Mouse (Mus musculus): ENCODE measurements around the gene Zfp553. TPM values are rescaled to one million over a fixed set of nuclear protein-coding genes. Genes with fewer than 3 reads are reported as not detected.

Zfp553 gene
- polyA plus RNA-seq, 1 experiment from 2014 or later, result 25.0 TPM

DNA sequence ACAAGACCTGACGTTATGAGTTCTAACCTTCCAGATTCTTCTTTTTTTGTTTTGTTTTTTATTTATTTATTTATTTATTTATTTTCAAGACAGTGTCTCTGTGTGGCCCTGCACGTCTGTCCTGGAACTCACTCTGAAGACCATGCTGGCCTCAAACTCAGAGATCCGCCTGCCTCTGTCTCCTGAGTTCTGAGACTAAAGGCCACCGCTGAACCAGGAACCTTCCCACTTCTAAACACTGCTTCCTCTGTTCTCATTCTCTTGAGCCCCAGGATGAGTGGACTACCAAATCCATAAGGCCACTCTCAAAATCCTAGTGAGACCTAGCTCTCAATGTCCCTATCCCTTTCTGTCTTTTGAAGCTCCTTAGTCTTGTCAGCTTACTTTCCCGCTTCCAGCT, 23.0 kb upstream of the Zfp553 start:
- 78% methylated on average over 5 of the region's 5 CpGs for whole genome bisulfite sequencing
- Histone ChIP-seq H3K4me2 (replicated peaks) (peak overlapping the region; percentile 62), H3K4me3 (replicated peaks; ENCODE audit: low read length) (peak overlapping the region; percentile 97; the same call in 1 of the 2 replicates), H3K9me3 (ENCODE audit: control insufficient read depth, low read length) (no peaks in the 10 kb centered on the region), H3K9ac (no peak overlapping the region; the same call in 1 of the 2 replicates), H3K27ac (peak overlapping the region; percentile 80), H3K4me1 (replicated peaks; ENCODE audit: control insufficient read depth, insufficient read depth, low read length) (peaks cover 22% of the 10 kb centered on the region), H3K36me3 (replicated peaks; ENCODE audit: control insufficient read depth, insufficient read depth) (no peaks in the 10 kb centered on the region), H3K27me3 (ENCODE audit: control insufficient read depth, insufficient read depth, low read length) (peaks cover 9% of the 10 kb centered on the region; the same call in 1 of the 2 replicates)
- DNase-seq (ENCODE audit: low spot score), result no peak
- no peak for ATAC-seq (ENCODE audit: low FRiP score)

DNA sequence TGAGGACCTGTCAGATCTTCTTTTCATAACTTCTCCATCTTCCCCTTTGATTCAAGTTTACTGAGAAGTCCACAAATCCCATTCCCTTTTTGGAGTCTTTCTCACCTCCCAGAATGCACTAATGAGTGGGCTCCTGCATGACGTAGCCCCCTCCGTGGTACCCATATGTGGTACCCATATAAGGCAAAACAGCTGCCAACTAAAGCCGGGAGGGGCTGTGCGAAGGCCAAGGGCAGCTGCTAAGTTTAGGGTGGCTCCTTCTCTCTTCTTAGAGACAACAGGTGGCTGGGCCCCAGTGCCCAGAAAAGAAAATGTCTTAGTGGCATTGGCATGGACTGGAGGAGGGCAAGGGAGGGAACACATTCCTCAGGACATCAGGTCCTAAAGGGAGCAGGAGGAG, 22.6 kb upstream of the Zfp553 start:
- no peaks in the 10 kb centered on the region for H3K36me3 ChIP-seq (replicated peaks; ENCODE audit: control insufficient read depth, insufficient read depth)
- no peak overlapping the region for H3K4me2 ChIP-seq (replicated peaks)
- H3K9me3 ChIP-seq (ENCODE audit: control insufficient read depth, low read length), result no peaks in the 10 kb centered on the region
- H3K9ac ChIP-seq, result no peak overlapping the region
- no peak overlapping the region for H3K27ac ChIP-seq
- H3K27me3 ChIP-seq (ENCODE audit: control insufficient read depth, insufficient read depth, low read length), result peaks cover 9% of the 10 kb centered on the region; the same call in 1 of the 2 replicates
- peaks cover 22% of the 10 kb centered on the region for H3K4me1 ChIP-seq (replicated peaks; ENCODE audit: control insufficient read depth, insufficient read depth, low read length)
- DNase-seq (ENCODE audit: low spot score) (no peak), ATAC-seq (ENCODE audit: low FRiP score) (no peak)
- H3K4me3 ChIP-seq (replicated peaks; ENCODE audit: low read length), result no peak overlapping the region
- WGBS, result 90% methylated on average over 4 of the region's 4 CpGs

DNA sequence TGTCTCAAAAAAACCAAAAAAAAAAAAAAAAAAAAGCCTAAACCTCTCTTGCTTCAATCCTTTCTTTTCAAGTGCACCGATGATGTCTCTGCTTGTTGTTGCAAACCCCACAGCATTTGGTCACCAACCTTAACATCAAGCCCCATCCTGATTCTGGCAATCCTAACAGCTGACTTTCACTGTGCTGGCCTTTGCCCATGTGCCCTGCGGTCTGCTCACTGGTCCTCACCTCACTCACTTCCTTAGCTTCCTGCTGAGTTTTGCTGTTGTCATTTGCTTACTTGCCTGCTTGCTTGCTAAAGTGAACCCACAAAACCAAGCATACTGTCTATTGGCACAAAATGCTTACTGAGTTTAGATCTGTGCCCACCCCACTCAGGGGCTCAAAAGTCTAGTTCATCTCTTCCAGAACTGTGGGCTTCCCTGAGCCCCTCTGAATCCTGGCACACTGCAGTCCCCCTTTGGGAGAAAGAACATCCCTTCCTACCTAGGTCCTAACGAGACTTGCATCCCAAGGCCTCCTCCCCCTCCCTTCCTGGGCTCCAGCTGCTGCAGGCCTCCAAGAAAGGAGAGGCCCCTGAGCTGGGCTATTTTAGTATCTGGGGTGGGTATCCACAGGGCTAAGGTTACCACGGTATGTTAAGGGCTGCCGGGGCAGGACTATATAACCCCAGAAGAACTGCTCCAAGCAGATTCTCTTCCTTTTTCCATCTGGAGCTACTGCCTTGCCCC, 21.7 kb upstream of the Zfp553 start:
- no peaks in the 10 kb centered on the region for H3K36me3 ChIP-seq (replicated peaks; ENCODE audit: control insufficient read depth, insufficient read depth)
- H3K9me3 ChIP-seq (ENCODE audit: control insufficient read depth, low read length), result no peaks in the 10 kb centered on the region
- DNase-seq (ENCODE audit: low spot score), result no peak
- 70% methylated on average over 5 of the region's 5 CpGs for WGBS
- no peak overlapping the region for H3K4me2 ChIP-seq (replicated peaks)
- ATAC-seq (ENCODE audit: low FRiP score), result no peak
- H3K4me1 ChIP-seq (replicated peaks; ENCODE audit: control insufficient read depth, insufficient read depth, low read length), result peaks cover 18% of the 10 kb centered on the region
- H3K27ac ChIP-seq, result no peak overlapping the region
- H3K27me3 ChIP-seq (ENCODE audit: control insufficient read depth, insufficient read depth, low read length), result peaks cover 9% of the 10 kb centered on the region; the same call in 1 of the 2 replicates
- H3K4me3 ChIP-seq (replicated peaks; ENCODE audit: low read length), result no peak overlapping the region
- no peak overlapping the region for H3K9ac ChIP-seq

DNA sequence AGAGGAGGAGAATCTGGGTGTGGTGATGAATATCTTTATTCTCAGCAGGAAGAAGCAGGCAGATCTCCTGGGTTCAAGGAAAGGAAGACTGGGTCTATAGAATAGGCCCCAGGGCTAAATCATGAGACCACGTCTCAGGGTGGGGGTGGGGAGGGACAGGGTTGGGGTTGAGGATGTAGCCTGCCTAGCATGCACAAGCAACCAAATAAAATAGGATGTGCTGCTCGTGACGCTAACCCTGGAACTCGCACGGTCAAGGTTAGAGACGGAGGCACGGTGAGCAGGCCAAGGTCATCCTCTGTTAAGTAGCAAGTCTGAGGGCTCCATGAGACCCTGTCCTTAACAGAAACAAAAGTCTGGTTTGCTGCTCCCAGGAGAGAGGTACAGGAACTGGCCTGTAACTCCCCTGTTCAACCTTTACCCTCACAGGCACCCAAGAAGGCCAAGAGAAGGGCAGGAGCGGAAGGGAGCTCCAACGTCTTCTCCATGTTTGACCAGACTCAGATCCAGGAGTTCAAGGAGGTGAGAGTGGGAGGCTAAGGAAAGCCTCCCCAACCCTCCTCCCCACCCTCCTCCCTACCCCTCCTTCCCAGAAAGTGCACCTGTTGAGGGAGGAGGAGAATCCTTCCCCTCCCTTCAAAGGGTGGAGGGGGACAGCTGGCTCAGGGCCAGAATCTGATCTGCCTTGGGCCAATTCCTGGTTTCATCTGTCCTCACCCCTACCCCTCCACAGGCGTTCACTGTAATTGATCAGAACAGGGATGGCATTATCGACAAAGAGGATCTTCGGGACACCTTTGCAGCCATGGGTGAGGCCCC, 20.2 kb upstream of the Zfp553 start:
- H3K9me3 ChIP-seq (ENCODE audit: control insufficient read depth, low read length), result no peaks in the 10 kb centered on the region
- H3K27ac ChIP-seq, result no peak overlapping the region
- WGBS, result 91% methylated on average over 12 of the region's 12 CpGs
- DNase-seq (ENCODE audit: low spot score) (no peak), ATAC-seq (ENCODE audit: low FRiP score) (no peak)
- H3K36me3 ChIP-seq (replicated peaks; ENCODE audit: control insufficient read depth, insufficient read depth), result no peaks in the 10 kb centered on the region
- H3K4me3 ChIP-seq (replicated peaks; ENCODE audit: low read length), result no peak overlapping the region
- no peak overlapping the region for H3K4me2 ChIP-seq (replicated peaks)
- no peak overlapping the region for H3K9ac ChIP-seq
- H3K4me1 ChIP-seq (replicated peaks; ENCODE audit: control insufficient read depth, insufficient read depth, low read length), result peaks cover 7% of the 10 kb centered on the region; the same call in 1 of the 2 replicates
- H3K27me3 ChIP-seq (ENCODE audit: control insufficient read depth, insufficient read depth, low read length), result peaks cover 9% of the 10 kb centered on the region; the same call in 1 of the 2 replicates

DNA sequence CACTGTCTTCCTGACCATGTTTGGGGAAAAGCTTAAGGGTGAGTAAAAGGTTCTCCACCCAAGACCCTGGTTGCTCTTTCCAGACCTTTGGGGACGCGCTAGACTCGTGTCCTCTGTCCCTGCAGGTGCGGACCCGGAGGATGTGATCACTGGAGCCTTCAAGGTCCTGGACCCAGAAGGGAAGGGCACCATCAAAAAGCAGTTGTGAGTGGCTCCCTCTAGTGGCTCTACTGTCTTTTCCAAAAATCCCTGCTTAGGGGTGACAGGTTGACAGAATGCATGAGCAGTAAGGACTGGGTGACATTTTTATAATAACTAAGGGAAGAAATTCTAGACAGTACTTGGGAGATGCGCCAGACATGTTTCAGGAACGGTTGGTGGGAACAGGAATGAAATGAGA, 19.4 kb upstream of the Zfp553 start:
- no peak overlapping the region for H3K4me3 ChIP-seq (replicated peaks; ENCODE audit: low read length)
- H3K9ac ChIP-seq, result no peak overlapping the region
- DNase-seq (ENCODE audit: low spot score) (no peak), ATAC-seq (ENCODE audit: low FRiP score) (no peak)
- 45% methylated on average over 7 of the region's 7 CpGs for WGBS
- H3K27me3 ChIP-seq (ENCODE audit: control insufficient read depth, insufficient read depth, low read length), result peaks cover 9% of the 10 kb centered on the region; the same call in 1 of the 2 replicates
- no peaks in the 10 kb centered on the region for H3K36me3 ChIP-seq (replicated peaks; ENCODE audit: control insufficient read depth, insufficient read depth)
- H3K9me3 ChIP-seq (ENCODE audit: control insufficient read depth, low read length), result no peaks in the 10 kb centered on the region
- no peak overlapping the region for H3K4me2 ChIP-seq (replicated peaks)
- H3K4me1 ChIP-seq (replicated peaks; ENCODE audit: control insufficient read depth, insufficient read depth, low read length), result peaks cover 7% of the 10 kb centered on the region; the same call in 1 of the 2 replicates
- no peak overlapping the region for H3K27ac ChIP-seq

DNA sequence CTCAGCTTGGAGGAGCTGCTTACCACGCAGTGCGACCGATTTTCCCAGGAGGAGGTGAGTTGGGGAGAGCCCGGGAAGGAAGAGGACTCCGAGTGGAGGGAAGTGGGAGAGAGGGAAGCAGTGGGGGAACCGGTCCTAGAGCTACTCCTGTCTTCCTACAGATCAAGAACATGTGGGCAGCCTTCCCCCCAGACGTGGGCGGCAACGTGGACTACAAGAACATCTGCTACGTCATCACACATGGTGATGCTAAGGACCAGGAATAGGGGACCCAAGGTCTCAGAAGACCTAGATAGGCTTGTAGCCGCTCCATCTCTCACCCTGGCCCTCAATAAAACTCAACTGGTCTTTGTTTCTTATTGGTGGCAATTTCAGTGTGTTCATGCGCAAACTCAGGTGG, 18.9 kb upstream of the Zfp553 start:
- no peak overlapping the region for H3K9ac ChIP-seq
- ATAC-seq (ENCODE audit: low FRiP score) (no peak), DNase-seq (ENCODE audit: low spot score) (no peak)
- no peaks in the 10 kb centered on the region for H3K9me3 ChIP-seq (ENCODE audit: control insufficient read depth, low read length)
- peaks cover 9% of the 10 kb centered on the region; the same call in 1 of the 2 replicates for H3K27me3 ChIP-seq (ENCODE audit: control insufficient read depth, insufficient read depth, low read length)
- H3K27ac ChIP-seq, result no peak overlapping the region
- 56% methylated on average over 12 of the region's 12 CpGs for WGBS
- H3K36me3 ChIP-seq (replicated peaks; ENCODE audit: control insufficient read depth, insufficient read depth), result no peaks in the 10 kb centered on the region
- H3K4me2 ChIP-seq (replicated peaks), result 0 out of 2 replicates have a peak overlapping the region, but pooled peaks have one; percentile 44
- H3K4me3 ChIP-seq (replicated peaks; ENCODE audit: low read length), result no peak overlapping the region
- peaks cover 7% of the 10 kb centered on the region; the same call in 1 of the 2 replicates for H3K4me1 ChIP-seq (replicated peaks; ENCODE audit: control insufficient read depth, insufficient read depth, low read length)

DNA sequence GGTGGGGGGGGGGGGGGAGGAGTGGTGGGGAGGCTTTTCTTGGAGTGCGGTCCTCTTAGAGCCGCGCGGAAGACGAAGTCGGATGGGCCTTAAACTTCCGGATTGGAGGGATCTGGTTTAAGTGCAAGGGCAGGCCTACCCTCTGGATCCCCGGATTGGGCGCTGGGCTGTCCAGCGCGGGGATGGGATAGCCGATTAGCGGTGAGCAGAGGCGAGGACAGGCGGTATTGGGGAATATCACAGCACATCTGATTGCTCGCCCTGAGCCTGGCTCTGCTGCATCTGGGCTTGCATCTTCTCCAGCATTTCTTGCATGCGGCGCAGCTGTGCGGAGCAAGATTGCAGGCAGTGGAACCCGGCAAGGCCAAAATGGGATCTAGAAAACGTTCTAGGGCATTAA, 18.3 kb upstream of the Zfp553 start:
- 37% methylated on average over 21 of the region's 21 CpGs for WGBS
- Histone ChIP-seq H3K36me3 (replicated peaks; ENCODE audit: control insufficient read depth, insufficient read depth) (no peaks in the 10 kb centered on the region), H3K4me2 (replicated peaks) (peak overlapping the region; percentile 44), H3K4me1 (replicated peaks; ENCODE audit: control insufficient read depth, insufficient read depth, low read length) (peaks cover 4% of the 10 kb centered on the region; the same call in 1 of the 2 replicates), H3K4me3 (replicated peaks; ENCODE audit: low read length) (no peak overlapping the region), H3K9me3 (ENCODE audit: control insufficient read depth, low read length) (no peaks in the 10 kb centered on the region), H3K27ac (no peak overlapping the region), H3K27me3 (ENCODE audit: control insufficient read depth, insufficient read depth, low read length) (peaks cover 9% of the 10 kb centered on the region; the same call in 1 of the 2 replicates), H3K9ac (peak overlapping the region; percentile 17; the same call in 1 of the 2 replicates)
- ATAC-seq (ENCODE audit: low FRiP score) (no peak), DNase-seq (ENCODE audit: low spot score) (no peak)

DNA sequence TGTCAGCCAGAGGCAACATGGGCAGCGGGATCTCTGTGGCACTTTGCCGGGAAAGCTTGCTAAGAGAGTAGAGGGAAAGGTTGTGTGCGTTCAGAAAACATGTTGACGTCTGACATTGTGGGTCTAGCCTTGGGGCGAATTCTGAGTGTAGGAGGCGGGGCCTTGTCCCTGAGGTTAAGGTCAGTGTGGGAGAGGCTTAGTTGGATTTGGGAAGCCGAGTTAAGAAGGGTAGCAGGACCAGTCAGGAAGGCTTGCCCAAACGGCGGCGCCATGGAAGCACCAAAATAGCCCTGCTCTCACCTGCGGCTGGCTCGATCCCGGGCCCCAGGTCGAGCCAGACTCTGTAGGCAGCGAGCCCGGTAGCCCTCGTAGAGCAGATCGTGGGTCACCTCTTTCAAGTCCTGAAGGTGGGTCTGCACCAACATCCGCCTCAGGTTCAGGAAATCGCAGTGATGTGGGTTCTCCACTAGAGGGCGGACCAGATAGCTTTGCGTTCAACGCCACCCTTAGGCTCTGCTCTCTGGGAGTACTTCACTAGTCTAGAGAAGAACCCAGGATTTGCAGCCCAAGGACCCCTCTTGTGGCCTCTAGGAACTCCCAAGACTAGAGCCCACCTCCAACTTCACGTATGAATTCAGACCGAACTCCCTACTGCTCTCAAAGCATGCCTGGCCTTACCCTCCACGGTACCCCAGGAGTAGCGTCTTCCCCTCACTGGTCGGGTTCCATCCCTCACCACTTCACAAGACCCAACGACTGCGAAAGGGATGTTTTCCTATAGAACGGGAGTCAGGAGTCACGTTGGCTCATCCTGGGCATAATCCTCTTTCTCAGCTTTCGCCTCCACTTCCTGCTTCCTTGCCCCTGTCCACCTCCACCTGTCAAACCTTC, 17.6 kb upstream of the Zfp553 start:
- DNase-seq (ENCODE audit: low spot score), result peak; percentile 80
- Histone ChIP-seq H3K9me3 (ENCODE audit: control insufficient read depth, low read length) (no peaks in the 10 kb centered on the region), H3K27me3 (ENCODE audit: control insufficient read depth, insufficient read depth, low read length) (peaks cover 9% of the 10 kb centered on the region; the same call in 1 of the 2 replicates), H3K4me2 (replicated peaks) (peak overlapping the region; percentile 44), H3K4me1 (replicated peaks; ENCODE audit: control insufficient read depth, insufficient read depth, low read length) (no peaks in the 10 kb centered on the region), H3K27ac (no peak overlapping the region), H3K4me3 (replicated peaks; ENCODE audit: low read length) (peak overlapping the region; percentile 15; the same call in 1 of the 2 replicates), H3K9ac (peak overlapping the region; percentile 17), H3K36me3 (replicated peaks; ENCODE audit: control insufficient read depth, insufficient read depth) (no peaks in the 10 kb centered on the region)
- no peak for ATAC-seq (ENCODE audit: low FRiP score)
- WGBS, result 26% methylated on average over 33 of the region's 33 CpGs
